Mouse (Mus musculus): ENCODE results near the gene Cuedc2. TPM values are rescaled to one million over a fixed set of nuclear protein-coding genes. Genes with fewer than 3 reads are reported as not detected.

The Cuedc2 gene
- polyA plus RNA-seq, 1 experiment from 2014 or later: 260 TPM

- no peak for DNase-seq (ENCODE audit: low spot score)
- H3K4me3 ChIP-seq (ENCODE audit: low read depth, low read length): no peak overlapping the region
- ATAC-seq (ENCODE audit: low FRiP score): no peak
- peaks cover 72% of the 10 kb centered on the region for H3K27me3 ChIP-seq (ENCODE audit: control insufficient read depth, insufficient read depth, low read length)
- no peaks in the 10 kb centered on the region for H3K36me3 ChIP-seq (ENCODE audit: control insufficient read depth, insufficient read depth, low read length)
- no peaks in the 10 kb centered on the region for H3K9me3 ChIP-seq (ENCODE audit: control insufficient read depth, low read length)
- H3K4me1 ChIP-seq (replicated peaks; ENCODE audit: control insufficient read depth, insufficient read depth, low read length): peaks cover 20% of the 10 kb centered on the region
- WGBS: 83% methylated on average over 8 of the region's 8 CpGs
- no peak overlapping the region for H3K4me2 ChIP-seq (replicated peaks; ENCODE audit: low read depth, low read length)
- H3K9ac ChIP-seq (ENCODE audit: low read depth, low read length): no peak overlapping the region
- no peak overlapping the region for H3K27ac ChIP-seq (ENCODE audit: low read depth, low read length)
Measured at GRCm38 (mm10) chr19:46320076-46320785, 18.3 kb downstream of the Cuedc2 start.

- ATAC-seq (ENCODE audit: low FRiP score) (no peak), DNase-seq (ENCODE audit: low spot score) (peak; percentile 68)
- Histone ChIP-seq H3K27ac (ENCODE audit: low read depth, low read length) (peak overlapping the region; percentile 17; the same call in 1 of the 2 replicates), H3K4me3 (ENCODE audit: low read depth, low read length) (no peak overlapping the region), H3K4me1 (replicated peaks; ENCODE audit: control insufficient read depth, insufficient read depth, low read length) (peaks cover 20% of the 10 kb centered on the region), H3K9me3 (ENCODE audit: control insufficient read depth, low read length) (no peaks in the 10 kb centered on the region), H3K9ac (ENCODE audit: low read depth, low read length) (no peak overlapping the region), H3K4me2 (replicated peaks; ENCODE audit: low read depth, low read length) (no peak overlapping the region), H3K36me3 (ENCODE audit: control insufficient read depth, insufficient read depth, low read length) (no peaks in the 10 kb centered on the region), H3K27me3 (ENCODE audit: control insufficient read depth, insufficient read depth, low read length) (peaks cover 78% of the 10 kb centered on the region)
- 12% methylated on average over 16 of the region's 16 CpGs for WGBS
Measured at GRCm38 (mm10) chr19:46318586-46319378, 19.7 kb downstream of the Cuedc2 start.

GRCm38 (mm10) chr19:46318031-46318471 is 20.5 kb downstream of the Cuedc2 start:
- peak overlapping the region; percentile 47; the same call in 1 of the 2 replicates for H3K9ac ChIP-seq (ENCODE audit: low read depth, low read length)
- no peaks in the 10 kb centered on the region for H3K9me3 ChIP-seq (ENCODE audit: control insufficient read depth, low read length)
- ATAC-seq (ENCODE audit: low FRiP score) (no peak), DNase-seq (ENCODE audit: low spot score) (peak; percentile 33)
- peaks cover 77% of the 10 kb centered on the region for H3K27me3 ChIP-seq (ENCODE audit: control insufficient read depth, insufficient read depth, low read length)
- peak overlapping the region; percentile 38 for H3K4me3 ChIP-seq (ENCODE audit: low read depth, low read length)
- H3K4me2 ChIP-seq (replicated peaks; ENCODE audit: low read depth, low read length): peak overlapping the region; percentile 58
- H3K27ac ChIP-seq (ENCODE audit: low read depth, low read length): no peak overlapping the region
- peaks cover 20% of the 10 kb centered on the region for H3K4me1 ChIP-seq (replicated peaks; ENCODE audit: control insufficient read depth, insufficient read depth, low read length)
- H3K36me3 ChIP-seq (ENCODE audit: control insufficient read depth, insufficient read depth, low read length): no peaks in the 10 kb centered on the region
- WGBS: 5% methylated on average over 18 of the region's 42 CpGs

GRCm38 (mm10) chr19:46317546-46317885 is 21.0 kb downstream of the Cuedc2 start:
- ATAC-seq (ENCODE audit: low FRiP score) (no peak), DNase-seq (ENCODE audit: low spot score) (peak; percentile 41)
- peaks cover 20% of the 10 kb centered on the region for H3K4me1 ChIP-seq (replicated peaks; ENCODE audit: control insufficient read depth, insufficient read depth, low read length)
- H3K4me2 ChIP-seq (replicated peaks; ENCODE audit: low read depth, low read length): peak overlapping the region; percentile 58
- peak overlapping the region; percentile 47 for H3K9ac ChIP-seq (ENCODE audit: low read depth, low read length)
- no peaks in the 10 kb centered on the region for H3K9me3 ChIP-seq (ENCODE audit: control insufficient read depth, low read length)
- peak overlapping the region; percentile 38 for H3K4me3 ChIP-seq (ENCODE audit: low read depth, low read length)
- 2% methylated on average over 29 of the region's 48 CpGs for WGBS
- H3K36me3 ChIP-seq (ENCODE audit: control insufficient read depth, insufficient read depth, low read length): no peaks in the 10 kb centered on the region
- peaks cover 75% of the 10 kb centered on the region for H3K27me3 ChIP-seq (ENCODE audit: control insufficient read depth, insufficient read depth, low read length)
- 0 out of 2 replicates have a peak overlapping the region, but pooled peaks have one; percentile 10 for H3K27ac ChIP-seq (ENCODE audit: low read depth, low read length)

- DNase-seq (ENCODE audit: low spot score): no peak
- Histone ChIP-seq H3K36me3 (ENCODE audit: control insufficient read depth, insufficient read depth, low read length) (no peaks in the 10 kb centered on the region), H3K9me3 (ENCODE audit: control insufficient read depth, low read length) (no peaks in the 10 kb centered on the region), H3K9ac (ENCODE audit: low read depth, low read length) (peak overlapping the region; percentile 47; the same call in 1 of the 2 replicates), H3K4me2 (replicated peaks; ENCODE audit: low read depth, low read length) (peak overlapping the region; percentile 58), H3K27ac (ENCODE audit: low read depth, low read length) (no peak overlapping the region), H3K27me3 (ENCODE audit: control insufficient read depth, insufficient read depth, low read length) (peaks cover 75% of the 10 kb centered on the region), H3K4me1 (replicated peaks; ENCODE audit: control insufficient read depth, insufficient read depth, low read length) (peaks cover 15% of the 10 kb centered on the region), H3K4me3 (ENCODE audit: low read depth, low read length) (peak overlapping the region; percentile 38)
- WGBS: 40% methylated on average over 15 of the region's 15 CpGs
- ATAC-seq (ENCODE audit: low FRiP score): no peak
Measured at GRCm38 (mm10) chr19:46316846-46317545, 21.5 kb downstream of the Cuedc2 start.

- Histone ChIP-seq H3K4me3 (ENCODE audit: low read depth, low read length) (no peak overlapping the region), H3K4me2 (replicated peaks; ENCODE audit: low read depth, low read length) (no peak overlapping the region), H3K27ac (ENCODE audit: low read depth, low read length) (no peak overlapping the region), H3K27me3 (ENCODE audit: control insufficient read depth, insufficient read depth, low read length) (peaks cover 75% of the 10 kb centered on the region), H3K9me3 (ENCODE audit: control insufficient read depth, low read length) (no peaks in the 10 kb centered on the region), H3K36me3 (ENCODE audit: control insufficient read depth, insufficient read depth, low read length) (no peaks in the 10 kb centered on the region), H3K4me1 (replicated peaks; ENCODE audit: control insufficient read depth, insufficient read depth, low read length) (peaks cover 7% of the 10 kb centered on the region), H3K9ac (ENCODE audit: low read depth, low read length) (no peak overlapping the region)
- ATAC-seq (ENCODE audit: low FRiP score) (no peak), DNase-seq (ENCODE audit: low spot score) (no peak)
- WGBS: 60% methylated on average over 12 of the region's 12 CpGs
Measured at GRCm38 (mm10) chr19:46315752-46316610, 22.5 kb downstream of the Cuedc2 start.

- no peak for ATAC-seq (ENCODE audit: low FRiP score)
Measured at GRCm38 (mm10) chr19:46314872-46315742, 23.4 kb downstream of the Cuedc2 start.

More at GRCm38 (mm10) chr19:46314872-46315742, 23.4 kb downstream of the Cuedc2 start:
- no peaks in the 10 kb centered on the region for H3K9me3 ChIP-seq (ENCODE audit: control insufficient read depth, low read length)
- no peak overlapping the region for H3K4me2 ChIP-seq (replicated peaks; ENCODE audit: low read depth, low read length)
- H3K27me3 ChIP-seq (ENCODE audit: control insufficient read depth, insufficient read depth, low read length): peaks cover 69% of the 10 kb centered on the region
- no peak overlapping the region for H3K9ac ChIP-seq (ENCODE audit: low read depth, low read length)
- H3K36me3 ChIP-seq (ENCODE audit: control insufficient read depth, insufficient read depth, low read length): no peaks in the 10 kb centered on the region
- H3K4me1 ChIP-seq (replicated peaks; ENCODE audit: control insufficient read depth, insufficient read depth, low read length): 0 out of 2 replicates have a peak, but pooled peaks cover 2% of the 10 kb centered on the region
- DNase-seq (ENCODE audit: low spot score): no peak
- H3K27ac ChIP-seq (ENCODE audit: low read depth, low read length): no peak overlapping the region
- 46% methylated on average over 14 of the region's 14 CpGs for WGBS
- no peak overlapping the region for H3K4me3 ChIP-seq (ENCODE audit: low read depth, low read length)

Measured in hindbrain, embryonic 11.5 days (tissue).